Comparison of ENCODE assay signal across 9 mouse cellular contexts in genomic region chr7:132213460-132213859, GRCm38 (mm10). TPM values are rescaled to one million over a fixed set of nuclear protein-coding genes. Genes with fewer than 3 reads are reported as not detected.
DNase-seq lines count a peak whose midpoint lies in the region; ATAC-seq lines count a peak whose summit lies in the region.
"Had no signal": no experiment of that assay in that cellular context is flagged by ENCODE, and none has a peak within 500 bp of the region (broad histone marks: within the 10 kb centered on the region; RNA-seq: fewer than 3 reads in every experiment).

No protein-coding gene starts in this region.

- H3K4me1 ChIP-seq in midbrain, embryonic 11.5 days (ENCODE audit: control insufficient read depth, insufficient read depth, low read length): no peaks in the 10 kb centered on the region
- peaks cover 13% of the 10 kb centered on the region for H3K4me1 ChIP-seq in midbrain, embryonic 16.5 days (ENCODE audit: control insufficient read depth, insufficient read depth, low read length)
- no peaks in the 10 kb centered on the region for H3K4me1 ChIP-seq in neural tube, embryonic 11.5 days (ENCODE audit: control insufficient read depth, insufficient read depth, low read length)

- intact Hi-C loops in heart, postnatal 36 days (cut with DNase I): loop anchor here (1.0 to 5.0 kb wide), 2 partner anchors 314 to 671 kb away; partner anchors contain the start of gene Hmx3

- no peak overlapping the region for H3K4me2 ChIP-seq in midbrain, embryonic 11.5 days
- H3K4me2 ChIP-seq in midbrain, embryonic 16.5 days (ENCODE audit: low read length): no peak overlapping the region
- no peak overlapping the region for H3K4me2 ChIP-seq in neural tube, embryonic 11.5 days (ENCODE audit: low read depth)
- H3K4me2 ChIP-seq: embryonic facial prominence, embryonic 12.5 days had no signal

- H3K9me3 ChIP-seq in midbrain, embryonic 11.5 days (ENCODE audit: control insufficient read depth, low read length): no peaks in the 10 kb centered on the region
- no peaks in the 10 kb centered on the region for H3K9me3 ChIP-seq in midbrain, embryonic 16.5 days (replicated peaks; ENCODE audit: control insufficient read depth, low read length, poor library complexity, severe bottlenecking)
- H3K9me3 ChIP-seq in neural tube, embryonic 11.5 days (ENCODE audit: control insufficient read depth, low read length): no peaks in the 10 kb centered on the region
- H3K9me3 ChIP-seq: embryonic facial prominence, embryonic 12.5 days had no signal

- no peak overlapping the region for H3K9ac ChIP-seq in midbrain, embryonic 11.5 days (ENCODE audit: low read length)
- no peak overlapping the region for H3K9ac ChIP-seq in midbrain, embryonic 16.5 days (ENCODE audit: low read depth, low read length)
- H3K9ac ChIP-seq in neural tube, embryonic 11.5 days (ENCODE audit: low read length): no peak overlapping the region
- H3K9ac ChIP-seq: embryonic facial prominence, embryonic 12.5 days had no signal

- no peaks in the 10 kb centered on the region for H3K27me3 ChIP-seq in midbrain, embryonic 11.5 days (ENCODE audit: control insufficient read depth, insufficient read depth, low read length)
- no peaks in the 10 kb centered on the region; the same call in 1 of the 2 replicates for H3K27me3 ChIP-seq in midbrain, embryonic 16.5 days (ENCODE audit: control insufficient read depth, insufficient read depth, low read depth, low read length)
- H3K27me3 ChIP-seq in neural tube, embryonic 11.5 days (ENCODE audit: control insufficient read depth, insufficient read depth, low read length): no peaks in the 10 kb centered on the region

- no peak for ATAC-seq in midbrain, embryonic 11.5 days (ENCODE audit: low FRiP score)
- no peak for ATAC-seq in midbrain, embryonic 16.5 days
- ATAC-seq in erythroblast, adult 5-6 weeks (replicated peaks; ENCODE audit: low FRiP score, poor library complexity, severe bottlenecking): peak; percentile 64; the same call in 1 of the 2 replicates
- ATAC-seq in neural tube, embryonic 11.5 days (ENCODE audit: insufficient read depth, low FRiP score, low TSS enrichment): no peak

- H3K4me3 ChIP-seq in midbrain, embryonic 11.5 days (ENCODE audit: low read depth, low read length): no peak overlapping the region
- H3K4me3 ChIP-seq in midbrain, embryonic 16.5 days (ENCODE audit: low read depth, low read length): no peak overlapping the region
- no peak overlapping the region for H3K4me3 ChIP-seq in neural tube, embryonic 11.5 days (ENCODE audit: low read depth, low read length)
- H3K4me3 ChIP-seq: embryonic facial prominence, embryonic 12.5 days had no signal

- DNase-seq in midbrain, embryonic 11.5 days (ENCODE audit: low spot score, missing footprints): peak; percentile 98
- DNase-seq in adrenal gland, postnatal 4 days (ENCODE audit: low spot score in 2 of 2): peak; percentile 34 to 37
- DNase-seq in heart, postnatal 36 days: peak; percentile 71 to 79
- peak; percentile 32 to 75 for DNase-seq in left cerebral cortex, adult 8-10 months (ENCODE audit: low spot score in 2 of 2)
- DNase-seq in neural tube, embryonic 11.5 days (ENCODE audit: low spot score): peak; percentile 82
- peak; percentile 36 for DNase-seq in yolk sac, embryonic 10.5 days (ENCODE audit: low spot score)

- no peaks in the 10 kb centered on the region for H3K36me3 ChIP-seq in midbrain, embryonic 11.5 days (ENCODE audit: control insufficient read depth, insufficient read depth, low read length)
- no peaks in the 10 kb centered on the region for H3K36me3 ChIP-seq in midbrain, embryonic 16.5 days (ENCODE audit: control insufficient read depth, insufficient read depth, low read length)
- no peaks in the 10 kb centered on the region for H3K36me3 ChIP-seq in neural tube, embryonic 11.5 days (ENCODE audit: control insufficient read depth, insufficient read depth, low read length)
- H3K36me3 ChIP-seq: embryonic facial prominence, embryonic 12.5 days had no signal

- H3K27ac ChIP-seq in midbrain, embryonic 11.5 days (ENCODE audit: low read depth, low read length): no peak overlapping the region
- H3K27ac ChIP-seq in midbrain, embryonic 16.5 days (ENCODE audit: low read length): no peak overlapping the region
- no peak overlapping the region for H3K27ac ChIP-seq in neural tube, embryonic 11.5 days (ENCODE audit: low read depth, low read length)
- H3K27ac ChIP-seq: embryonic facial prominence, embryonic 12.5 days had no signal

- 6% methylated on average over 8 of the region's 8 CpGs for WGBS in midbrain, embryonic 11.5 days
- WGBS in midbrain, embryonic 16.5 days: 7% methylated on average over 8 of the region's 8 CpGs
- 12% methylated on average over 8 of the region's 8 CpGs for WGBS in neural tube, embryonic 11.5 days

RNA-seq across cellular contexts. Expression of gene Cpxm2, which starts 58.9 kb away (rescaled TPM):
- polyA plus RNA-seq in midbrain, embryonic 11.5 days (2014; fragmentation: Nextera tagmentation; extraction: Ambion mirVana): 0.72 and 1.3 TPM in 2 replicates
- polyA plus RNA-seq in midbrain, embryonic 16.5 days (2015; fragmentation: Nextera tagmentation; extraction: Ambion mirVana): 1.3 and 1.6 TPM in 2 replicates
- 1 to 10 TPM; 1.7 to 1.8 TPM for total RNA-seq in adrenal gland, postnatal 4 days (2021)
- total RNA-seq in erythroblast, adult 5-6 weeks (2015; ENCODE audit: low replicate concordance): not detected in 2 replicates
- not detected in 2 replicates for total RNA-seq in erythroblast, adult 5-6 weeks (2017; ENCODE audit: low replicate concordance)
- total RNA-seq in heart, postnatal 36 days (2021): 1 to 10 TPM; 3.1 to 7.0 TPM
- 1 to 10 TPM; 4.2 to 6.3 (median 5.0) TPM for total RNA-seq in left cerebral cortex, adult 8-10 months (2022)
- polyA plus RNA-seq in neural tube, embryonic 11.5 days (2014; fragmentation: Nextera tagmentation; extraction: Ambion mirVana): 1.0 and 1.4 TPM in 2 replicates

Comparison
In these comparisons a context has a peak if more than half of its experiments do, and no peak if none do; other contexts are left out.
1. DNase-seq: peak in every context shown above with its lines; median percentile 98 in midbrain, embryonic 11.5 days; 82 in neural tube, embryonic 11.5 days; 75 in heart, postnatal 36 days; 54 in left cerebral cortex, adult 8-10 months; 36 in yolk sac, embryonic 10.5 days; 36 in adrenal gland, postnatal 4 days.